In the genomic region with DNA sequence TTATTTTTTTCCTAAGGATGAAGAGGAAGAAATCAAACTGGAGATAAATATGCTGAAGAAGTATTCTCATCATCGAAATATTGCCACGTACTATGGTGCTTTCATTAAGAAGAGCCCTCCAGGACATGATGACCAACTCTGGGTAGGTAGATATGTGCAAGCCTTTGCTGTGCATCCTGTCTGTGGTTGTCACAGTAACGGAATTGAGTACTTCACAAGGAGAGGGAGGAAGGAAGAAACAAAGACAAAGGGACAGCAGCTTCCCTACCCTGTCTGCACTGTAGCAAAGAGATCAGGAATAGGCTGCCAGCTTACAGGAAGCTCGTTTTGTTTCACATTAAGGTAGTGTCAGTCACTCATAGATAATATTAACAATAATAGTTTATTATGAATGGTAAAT, we compare ENCODE assay signal across 20 mouse cellular contexts.
DNase-seq lines count a peak whose midpoint lies in the region; ATAC-seq and TF ChIP-seq lines count a peak whose summit lies in the region.
"Had no signal": no experiment of that assay in that cellular context is flagged by ENCODE, and none has a peak within 500 bp of the region (broad histone marks: within the 10 kb centered on the region; RNA-seq: fewer than 3 reads in every experiment).

No protein-coding gene starts in this region.

- peak; percentile 51; the same call in 1 of the 2 replicates for ATAC-seq in lung, embryonic 14.5 days (ENCODE audit: insufficient read depth)
- ATAC-seq in granulocyte monocyte progenitor cell, adult 5-6 weeks (replicated peaks; ENCODE audit: poor library complexity, severe bottlenecking): peak; percentile 36
- ATAC-seq in forebrain, embryonic 15.5 days (replicated peaks): no peak
- ATAC-seq: activated CD4-positive, CD25-positive, alpha-beta regulatory T cell, adult 4 months; forebrain, embryonic 14.5 days; hindbrain, embryonic 16.5 days; intestine, embryonic 15.5 days had no signal

- WGBS in lung, embryonic 14.5 days: 73% methylated on average over 4 of the region's 4 CpGs
- WGBS in forebrain, embryonic 15.5 days: 77% methylated on average over 4 of the region's 4 CpGs

- DNase-seq in lung, embryonic 14.5 days: peak; percentile 26
- no peak for DNase-seq in lung, postnatal 25 days (ENCODE audit: low spot score)
- DNase-seq in 416B (ENCODE audit: low read depth): peak; percentile 56
- DNase-seq in layer of hippocampus, postnatal 36 days: no peak
- DNase-seq: adrenal gland, adult 8-10 months; adrenal gland, postnatal 25 days; cerebellum, adult 18-20 months; cerebellum, adult 9-10 months; cerebellum, postnatal 14 days; gastrocnemius, postnatal 25 days; heart, postnatal 36 days had no signal

- H3K9me3 ChIP-seq in lung, embryonic 14.5 days (ENCODE audit: low read depth, low read length): no peaks in the 10 kb centered on the region
- no peaks in the 10 kb centered on the region for H3K9me3 ChIP-seq in forebrain, embryonic 15.5 days
- H3K9me3 ChIP-seq: hindbrain, embryonic 10.5 days; hindbrain, embryonic 13.5 days; intestine, embryonic 15.5 days had no signal

- no peaks in the 10 kb centered on the region for H3K4me1 ChIP-seq in lung, embryonic 14.5 days (ENCODE audit: insufficient read depth)
- H3K4me1 ChIP-seq in forebrain, embryonic 15.5 days: peaks cover 62% of the 10 kb centered on the region
- H3K4me1 ChIP-seq: intestine, embryonic 15.5 days had no signal

- TF ChIP-seq CTCF in lung, embryonic 14.5 days (IDR thresholded peaks at IDR 0.05; ENCODE audit: low read depth): no peak

- H3K4me3 ChIP-seq in lung, embryonic 14.5 days (ENCODE audit: low read depth, low read length): no peak overlapping the region
- no peak overlapping the region for H3K4me3 ChIP-seq in forebrain, embryonic 15.5 days
- H3K4me3 ChIP-seq: hindbrain, embryonic 10.5 days; hindbrain, embryonic 13.5 days; intestine, embryonic 15.5 days had no signal

- H3K4me2 ChIP-seq in lung, embryonic 14.5 days: no peak overlapping the region
- no peak overlapping the region for H3K4me2 ChIP-seq in forebrain, embryonic 15.5 days (replicated peaks)
- H3K4me2 ChIP-seq: heart, embryonic 11.5 days; hindbrain, embryonic 13.5 days; intestine, embryonic 15.5 days had no signal

- H3K9ac ChIP-seq in lung, embryonic 14.5 days: no peak overlapping the region
- H3K9ac ChIP-seq in forebrain, embryonic 15.5 days (replicated peaks): no peak overlapping the region
- H3K9ac ChIP-seq: hindbrain, embryonic 13.5 days; intestine, embryonic 15.5 days had no signal

- H3K27me3 ChIP-seq in lung, embryonic 14.5 days (ENCODE audit: insufficient read depth, low read length): no peaks in the 10 kb centered on the region
- H3K27me3 ChIP-seq in forebrain, embryonic 15.5 days: no peaks in the 10 kb centered on the region
- H3K27me3 ChIP-seq: hindbrain, embryonic 13.5 days; intestine, embryonic 15.5 days had no signal

- H3K36me3 ChIP-seq in lung, embryonic 14.5 days (ENCODE audit: insufficient read depth): peaks cover 56% of the 10 kb centered on the region
- peaks cover 31% of the 10 kb centered on the region for H3K36me3 ChIP-seq in forebrain, embryonic 15.5 days

- H3K27ac ChIP-seq in lung, embryonic 14.5 days (ENCODE audit: low read depth): no peak overlapping the region
- H3K27ac ChIP-seq in forebrain, embryonic 15.5 days (replicated peaks): no peak overlapping the region
- H3K27ac ChIP-seq: hindbrain, embryonic 10.5 days; hindbrain, embryonic 13.5 days; intestine, embryonic 15.5 days had no signal

Comparison
In these comparisons a context has a peak if more than half of its experiments do, and no peak if none do; other contexts are left out.
1. DNase-seq: peak in lung, embryonic 14.5 days (single experiment) and 416B (single experiment); none in lung, postnatal 25 days (single experiment) and layer of hippocampus, postnatal 36 days (0 of 2).